Mouse (Mus musculus) spleen, adult 2 months (tissue): ENCODE results near the gene Cth.

Experiments used
- CTCF ChIP-seq: fragments of 200-500 bp; IDR thresholded peaks from 2 replicates; pipeline ENCODE4 v1.5.1; 2011; ENCODE audit warnings: mild to moderate bottlenecking, inconsistent platforms; ENCODE audit not compliant: insufficient read depth, insufficient read length, insufficient replicate concordance; ENCODE audit errors: extremely low read depth
- POLR2A ChIP-seq: fragments of 200-500 bp; IDR thresholded peaks from 2 replicates; pipeline ENCODE4 v1.6.1; 2011; ENCODE audit warnings: low read depth, low read length, inconsistent platforms

- TF ChIP-seq CTCF (no peak), POLR2A (no peak)
Observed at GRCm38 (mm10) chr3:157883085-157883484, 41.8 kb downstream of the Cth start.
